Mouse (Mus musculus): ENCODE data around the gene Mettl17. TPM values are rescaled to one million over a fixed set of nuclear protein-coding genes. Genes with fewer than 3 reads are reported as not detected.
"Not testable (repeated sequence)": the region's sequence is repeated elsewhere in the genome, so short reads cannot be mapped to it uniquely, and the experiment has no call there.

Gene Mettl17
- total RNA-seq (2021) (10 to 100 TPM; 31.0 to 33.4 TPM), polyA plus RNA-seq (2012; rRNA removed) (48.8 and 99.4 TPM in 2 replicates)
- long read RNA-seq, transcript Mettl17-201 (14 exons, 1,623 nt) = major isoform, 8 of 14 reads
- long read RNA-seq, partial matches to known transcripts = 1 of 14 reads
- long read RNA-seq, other reads (novel, unspliced or antisense) = 5 of 14 reads

- DNase-seq = peak; percentile 96
These were observed at the start of gene Mettl17 for GRCm38 (mm10) chr14:51884598-51885331. Mettl17 (plus strand) TSS chr14:51884842.

- DNase-seq = not testable (repeated sequence)
These were observed 46.2 kb upstream of the Mettl17 start for GRCm38 (mm10) chr14:51838480-51838879.

- no peak for DNase-seq
These were observed 42.4 kb upstream of the Mettl17 start for GRCm38 (mm10) chr14:51842250-51842649.

GRCm38 (mm10) chr14:51842781-51843180 is 41.9 kb upstream of the Mettl17 start:
- no peak for DNase-seq

- DNase-seq = no peak
These were observed 40.8 kb upstream of the Mettl17 start for GRCm38 (mm10) chr14:51843882-51844281.

- no peak for DNase-seq
These were observed 38.1 kb upstream of the Mettl17 start for GRCm38 (mm10) chr14:51846566-51846965.

- DNase-seq = not testable (repeated sequence)
These were observed 33.6 kb upstream of the Mettl17 start for GRCm38 (mm10) chr14:51851006-51851405.

GRCm38 (mm10) chr14:51853399-51853798 is 31.2 kb upstream of the Mettl17 start, which contains the start of gene Ear6:
Ear6 (plus strand) TSS chr14:51853699.
- DNase-seq = no peak

GRCm38 (mm10) chr14:51855280-51855679 is 29.4 kb upstream of the Mettl17 start:
- not testable (repeated sequence) for DNase-seq

GRCm38 (mm10) chr14:51863603-51864002 is 21.0 kb upstream of the Mettl17 start:
- DNase-seq = peak; percentile 32

- DNase-seq = peak; percentile 78
These were observed 13.9 kb upstream of the Mettl17 start for GRCm38 (mm10) chr14:51870756-51871155.

- peak; percentile 92 for DNase-seq
These were observed 12.9 kb upstream of the Mettl17 start for GRCm38 (mm10) chr14:51871741-51872140.

GRCm38 (mm10) chr14:51877517-51877916 is 7.1 kb upstream of the Mettl17 start:
- DNase-seq = no peak

GRCm38 (mm10) chr14:51883527-51884030 is 1.1 kb upstream of the Mettl17 start:
- DNase-seq = peak; percentile 84

GRCm38 (mm10) chr14:51884031-51884544 is 554 bp upstream of the Mettl17 start:
- no peak for DNase-seq

GRCm38 (mm10) chr14:51886051-51886450 is 1.4 kb downstream of the Mettl17 start:
- no peak for DNase-seq

- peak; percentile 45 for DNase-seq
These were observed 5.2 kb downstream of the Mettl17 start for GRCm38 (mm10) chr14:51889833-51890232.

GRCm38 (mm10) chr14:51892191-51892939 is 7.7 kb downstream of the Mettl17 start, which contains the start of gene Slc39a2:
Slc39a2 (plus strand) TSS chr14:51892889.
- no peak for DNase-seq

- DNase-seq = no peak
These were observed 8.6 kb downstream of the Mettl17 start for GRCm38 (mm10) chr14:51893094-51893794.

- no peak for DNase-seq
These were observed 9.2 kb downstream of the Mettl17 start for GRCm38 (mm10) chr14:51893809-51894208.

- DNase-seq = no peak
These were observed 10.4 kb downstream of the Mettl17 start for GRCm38 (mm10) chr14:51895071-51895470.

GRCm38 (mm10) chr14:51896019-51896418 is 11.4 kb downstream of the Mettl17 start:
- DNase-seq = no peak
